Mouse (Mus musculus): ENCODE results near the gene Camk1. TPM values are rescaled to one million over a fixed set of nuclear protein-coding genes. Genes with fewer than 3 reads are reported as not detected.

Gene Camk1
- polyA plus RNA-seq, 1 experiment = 43.2 TPM

DNA sequence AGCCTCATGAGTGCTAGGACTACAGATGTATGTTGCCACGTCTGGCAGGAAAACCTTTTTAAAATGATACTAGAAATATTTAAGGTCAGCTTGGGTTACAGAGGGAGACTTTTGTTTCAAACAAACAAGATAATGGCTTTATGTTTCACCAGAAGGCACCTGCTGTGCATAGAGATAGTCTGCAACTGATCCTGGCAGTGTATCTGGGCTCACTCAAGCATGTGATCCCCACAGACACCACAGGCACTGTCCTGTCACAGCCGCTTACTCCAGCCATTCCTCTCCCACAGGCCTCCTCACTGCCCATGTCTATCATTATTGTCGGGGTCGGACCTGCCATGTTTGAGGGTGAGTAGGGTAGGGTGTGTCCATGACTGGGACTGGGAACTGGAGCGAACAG lies 42.4 kb downstream of the Camk1 start:
- Histone ChIP-seq H3K79me3 (ENCODE audit: low read depth) (no peaks in the 10 kb centered on the region), H3K4me3 (ENCODE audit: insufficient read depth, poor library complexity, severe bottlenecking) (no peak overlapping the region), H3K79me2 (ENCODE audit: control insufficient read depth, insufficient read depth) (no peaks in the 10 kb centered on the region), H3K27me3 (ENCODE audit: control insufficient read depth, insufficient read depth, insufficient read length) (no peaks in the 10 kb centered on the region), H3ac (ENCODE audit: control insufficient read depth, insufficient read length, low read depth) (no peak overlapping the region), H3K36me3 (ENCODE audit: control insufficient read depth, insufficient read depth) (no peaks in the 10 kb centered on the region)
- TF ChIP-seq MYOD1 (IDR thresholded peaks at IDR 0.05; ENCODE audit: control insufficient read depth, insufficient read length, low read depth) (no peak), MYOG (IDR thresholded peaks at IDR 0.05; ENCODE audit: control insufficient read depth, extremely low read depth, insufficient read length) (no peak), FOSL1 (IDR thresholded peaks at IDR 0.05; ENCODE audit: insufficient read depth, low read length, poor library complexity, severe bottlenecking) (no peak), CEBPB (IDR thresholded peaks at IDR 0.05; ENCODE audit: low read depth) (no peak), MAX (IDR thresholded peaks at IDR 0.05) (no peak), USF1 (IDR thresholded peaks at IDR 0.05; ENCODE audit: low read depth) (no peak), CTCF (IDR thresholded peaks at IDR 0.05; ENCODE audit: control insufficient read depth, insufficient read depth, insufficient read length) (no peak)

GRCm38 (mm10) chr6:113296639-113297038 lies 47.1 kb downstream of the Camk1 start:
- Histone ChIP-seq H3K27me3 (ENCODE audit: control insufficient read depth, insufficient read depth, insufficient read length) (peaks cover 4% of the 10 kb centered on the region), H3K4me3 (ENCODE audit: insufficient read depth, poor library complexity, severe bottlenecking) (no peak overlapping the region), H3K79me2 (ENCODE audit: control insufficient read depth, insufficient read depth) (no peaks in the 10 kb centered on the region), H3ac (ENCODE audit: control insufficient read depth, insufficient read length, low read depth) (no peak overlapping the region), H3K36me3 (ENCODE audit: control insufficient read depth, insufficient read depth) (no peaks in the 10 kb centered on the region), H3K79me3 (ENCODE audit: low read depth) (no peaks in the 10 kb centered on the region)
- TF ChIP-seq MYOG (IDR thresholded peaks at IDR 0.05; ENCODE audit: control insufficient read depth, extremely low read depth, insufficient read length) = no peak
- peak; percentile 22 for TF ChIP-seq USF1 (IDR thresholded peaks at IDR 0.05; ENCODE audit: low read depth)

- H3K27me3 ChIP-seq (ENCODE audit: control insufficient read depth, insufficient read depth, insufficient read length) = peaks cover 4% of the 10 kb centered on the region
- no peaks in the 10 kb centered on the region for H3K79me2 ChIP-seq (ENCODE audit: control insufficient read depth, insufficient read depth)
- no peak for TF ChIP-seq MYOD1 (IDR thresholded peaks at IDR 0.05; ENCODE audit: control insufficient read depth, insufficient read length, low read depth)
- H3K79me3 ChIP-seq (ENCODE audit: low read depth) = no peaks in the 10 kb centered on the region
- H3K4me3 ChIP-seq (ENCODE audit: insufficient read depth, poor library complexity, severe bottlenecking) = no peak overlapping the region
- H3K36me3 ChIP-seq (ENCODE audit: control insufficient read depth, insufficient read depth) = no peaks in the 10 kb centered on the region
- H3ac ChIP-seq (ENCODE audit: control insufficient read depth, insufficient read length, low read depth) = no peak overlapping the region
Measured at GRCm38 (mm10) chr6:113296046-113296445, 47.7 kb downstream of the Camk1 start.

DNA sequence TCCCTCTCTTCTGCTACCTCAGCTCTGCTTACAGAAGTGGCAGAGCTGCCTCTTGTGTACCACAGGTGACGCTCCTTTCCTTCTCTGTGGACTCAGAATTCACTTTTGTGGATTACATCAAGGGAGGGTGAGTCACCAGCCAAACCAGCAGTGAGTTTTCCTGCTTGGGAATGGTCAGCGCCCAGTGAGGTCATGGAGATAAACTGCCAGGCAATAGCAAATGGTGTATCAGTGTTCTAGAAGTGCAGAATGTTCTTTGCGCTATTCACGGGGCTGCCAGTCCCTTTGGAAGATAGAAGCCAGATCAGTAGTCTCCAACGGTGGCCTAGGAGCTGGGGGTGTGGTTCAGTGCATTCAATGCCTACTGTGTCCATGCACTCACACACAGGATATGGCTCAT lies 50.8 kb downstream of the Camk1 start:
- no peak overlapping the region for H3K4me3 ChIP-seq (ENCODE audit: insufficient read depth, poor library complexity, severe bottlenecking)
- peaks cover 7% of the 10 kb centered on the region for H3K27me3 ChIP-seq (ENCODE audit: control insufficient read depth, insufficient read depth, insufficient read length)
- no peaks in the 10 kb centered on the region for H3K79me3 ChIP-seq (ENCODE audit: low read depth)
- H3ac ChIP-seq (ENCODE audit: control insufficient read depth, insufficient read length, low read depth) = no peak overlapping the region
- H3K79me2 ChIP-seq (ENCODE audit: control insufficient read depth, insufficient read depth) = no peaks in the 10 kb centered on the region
- H3K36me3 ChIP-seq (ENCODE audit: control insufficient read depth, insufficient read depth) = no peaks in the 10 kb centered on the region
- no peak for TF ChIP-seq FOSL1 (IDR thresholded peaks at IDR 0.05; ENCODE audit: insufficient read depth, low read length, poor library complexity, severe bottlenecking)
- no peak for TF ChIP-seq CEBPB (IDR thresholded peaks at IDR 0.05; ENCODE audit: low read depth)
- no peak for TF ChIP-seq CTCF (IDR thresholded peaks at IDR 0.05; ENCODE audit: control insufficient read depth, insufficient read depth, insufficient read length)
- no peak for TF ChIP-seq MAX (IDR thresholded peaks at IDR 0.05)
- no peak for TF ChIP-seq MYOG (IDR thresholded peaks at IDR 0.05; ENCODE audit: control insufficient read depth, extremely low read depth, insufficient read length)
- TF ChIP-seq MYOD1 (IDR thresholded peaks at IDR 0.05; ENCODE audit: control insufficient read depth, insufficient read length, low read depth) = no peak
- no peak for TF ChIP-seq USF1 (IDR thresholded peaks at IDR 0.05; ENCODE audit: low read depth)

DNA sequence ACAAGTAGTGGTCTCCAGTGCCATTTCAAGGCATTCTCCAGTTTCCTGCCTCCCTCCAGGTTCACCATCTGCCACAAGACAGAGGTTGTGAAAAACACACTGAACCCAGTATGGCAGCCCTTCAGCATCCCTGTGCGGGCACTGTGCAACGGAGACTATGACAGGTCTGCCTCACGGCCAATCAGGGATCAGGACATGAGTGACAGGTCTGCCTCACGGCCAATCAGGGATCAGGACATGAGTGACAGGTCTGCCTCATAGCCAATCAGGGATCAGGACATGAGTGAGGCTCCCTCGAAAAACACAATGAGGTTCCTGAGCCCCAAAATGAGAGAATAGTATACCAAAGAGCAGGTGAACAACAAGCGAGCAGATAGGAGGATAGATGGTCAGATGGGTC lies 53.4 kb downstream of the Camk1 start:
- H3K79me3 ChIP-seq (ENCODE audit: low read depth) = no peaks in the 10 kb centered on the region
- H3K36me3 ChIP-seq (ENCODE audit: control insufficient read depth, insufficient read depth) = no peaks in the 10 kb centered on the region
- no peaks in the 10 kb centered on the region for H3K79me2 ChIP-seq (ENCODE audit: control insufficient read depth, insufficient read depth)
- H3ac ChIP-seq (ENCODE audit: control insufficient read depth, insufficient read length, low read depth) = no peak overlapping the region
- H3K27me3 ChIP-seq (ENCODE audit: control insufficient read depth, insufficient read depth, insufficient read length) = peaks cover 17% of the 10 kb centered on the region
- H3K4me3 ChIP-seq (ENCODE audit: insufficient read depth, poor library complexity, severe bottlenecking) = no peak overlapping the region
- no peak for TF ChIP-seq CEBPB (IDR thresholded peaks at IDR 0.05; ENCODE audit: low read depth)
- TF ChIP-seq FOSL1 (IDR thresholded peaks at IDR 0.05; ENCODE audit: insufficient read depth, low read length, poor library complexity, severe bottlenecking) = no peak
- TF ChIP-seq USF1 (IDR thresholded peaks at IDR 0.05; ENCODE audit: low read depth) = no peak
- TF ChIP-seq MAX (IDR thresholded peaks at IDR 0.05) = no peak
- no peak for TF ChIP-seq MYOD1 (IDR thresholded peaks at IDR 0.05; ENCODE audit: control insufficient read depth, insufficient read length, low read depth)
- TF ChIP-seq CTCF (IDR thresholded peaks at IDR 0.05; ENCODE audit: control insufficient read depth, insufficient read depth, insufficient read length) = no peak
- TF ChIP-seq MYOG (IDR thresholded peaks at IDR 0.05; ENCODE audit: control insufficient read depth, extremely low read depth, insufficient read length) = no peak

- Histone ChIP-seq H3K79me3 (ENCODE audit: low read depth) (no peaks in the 10 kb centered on the region), H3K36me3 (ENCODE audit: control insufficient read depth, insufficient read depth) (no peaks in the 10 kb centered on the region), H3K4me3 (ENCODE audit: insufficient read depth, poor library complexity, severe bottlenecking) (no peak overlapping the region), H3ac (ENCODE audit: control insufficient read depth, insufficient read length, low read depth) (no peak overlapping the region), H3K79me2 (ENCODE audit: control insufficient read depth, insufficient read depth) (no peaks in the 10 kb centered on the region), H3K27me3 (ENCODE audit: control insufficient read depth, insufficient read depth, insufficient read length) (peaks cover 18% of the 10 kb centered on the region)
- TF ChIP-seq MYOD1 (IDR thresholded peaks at IDR 0.05; ENCODE audit: control insufficient read depth, insufficient read length, low read depth) = no peak
- TF ChIP-seq CEBPB (IDR thresholded peaks at IDR 0.05; ENCODE audit: low read depth) = no peak
- no peak for TF ChIP-seq MAX (IDR thresholded peaks at IDR 0.05)
- no peak for TF ChIP-seq USF1 (IDR thresholded peaks at IDR 0.05; ENCODE audit: low read depth)
Measured at GRCm38 (mm10) chr6:113289346-113289745, 54.4 kb downstream of the Camk1 start.

Measured in C2C12 (cell line).